Mouse (Mus musculus) induced T-regulatory cell, adult 2 months (primary cell): ENCODE results near the gene Slc43a2.

Experiments
- DNase-seq: peaks from one replicate; pipeline ENCODE4 v3.0.0-alpha.2; 2012; ENCODE audit warnings: low read depth

Gene Slc43a2

GRCm38 (mm10) chr11:75531469-75532242 is at the start of gene Slc43a2:
TSS of gene Slc43a2 (plus strand) at chr11:75531694.
- peak; percentile 94 for DNase-seq

GRCm38 (mm10) chr11:75486192-75486591 is 45.3 kb upstream of the Slc43a2 start:
- DNase-seq: no peak

GRCm38 (mm10) chr11:75486601-75487285 is 44.8 kb upstream of the Slc43a2 start, which contains the start of gene Prpf8:
TSS of gene Prpf8 (plus strand) at chr11:75486816.
- DNase-seq: peak; percentile 99

- peak; percentile 51 for DNase-seq
Observed at GRCm38 (mm10) chr11:75487496-75487895, 44.0 kb upstream of the Slc43a2 start.

- DNase-seq: no peak
Observed at GRCm38 (mm10) chr11:75494296-75495049, 37.0 kb upstream of the Slc43a2 start.

- no peak for DNase-seq
Observed at GRCm38 (mm10) chr11:75498126-75498525, 33.4 kb upstream of the Slc43a2 start.

GRCm38 (mm10) chr11:75508162-75508561 is 23.3 kb upstream of the Slc43a2 start:
- no peak for DNase-seq

GRCm38 (mm10) chr11:75508904-75509303 is 22.6 kb upstream of the Slc43a2 start:
- DNase-seq: no peak

GRCm38 (mm10) chr11:75509741-75510626 is 21.5 kb upstream of the Slc43a2 start, which contains the start of gene Rilp:
TSS of gene Rilp (plus strand) at chr11:75510094.
- no peak for DNase-seq

- DNase-seq: peak; percentile 95
Observed at GRCm38 (mm10) chr11:75510627-75510993, 20.9 kb upstream of the Slc43a2 start.

- no peak for DNase-seq
Observed at GRCm38 (mm10) chr11:75511213-75511612, 20.3 kb upstream of the Slc43a2 start.

- DNase-seq: no peak
Observed at GRCm38 (mm10) chr11:75512301-75513018, 19.0 kb upstream of the Slc43a2 start.

GRCm38 (mm10) chr11:75513336-75513735 is 18.2 kb upstream of the Slc43a2 start, which contains the start of gene Scarf1:
TSS of gene Scarf1 (plus strand) at chr11:75513540.
- no peak for DNase-seq

- no peak for DNase-seq
Observed at GRCm38 (mm10) chr11:75515186-75515585, 16.3 kb upstream of the Slc43a2 start.

- DNase-seq: no peak
Observed at GRCm38 (mm10) chr11:75519834-75520633, 11.5 kb upstream of the Slc43a2 start.

GRCm38 (mm10) chr11:75521609-75522008 is 9.9 kb upstream of the Slc43a2 start:
- DNase-seq: no peak

- DNase-seq: no peak
Observed at GRCm38 (mm10) chr11:75522793-75523192, 8.7 kb upstream of the Slc43a2 start.

- DNase-seq: no peak
Observed at GRCm38 (mm10) chr11:75525531-75526125, 5.9 kb upstream of the Slc43a2 start.

GRCm38 (mm10) chr11:75526943-75527342 is 4.6 kb upstream of the Slc43a2 start:
- no peak for DNase-seq
